Mouse (Mus musculus) WW6 (cell line): ENCODE results near the gene Igsf21.

Experiments
- DNase-seq: peaks from one replicate; pipeline ENCODE4 v3.0.0-alpha.2; 2013; ENCODE audit warnings: low read depth, low spot score

Igsf21 gene

DNA sequence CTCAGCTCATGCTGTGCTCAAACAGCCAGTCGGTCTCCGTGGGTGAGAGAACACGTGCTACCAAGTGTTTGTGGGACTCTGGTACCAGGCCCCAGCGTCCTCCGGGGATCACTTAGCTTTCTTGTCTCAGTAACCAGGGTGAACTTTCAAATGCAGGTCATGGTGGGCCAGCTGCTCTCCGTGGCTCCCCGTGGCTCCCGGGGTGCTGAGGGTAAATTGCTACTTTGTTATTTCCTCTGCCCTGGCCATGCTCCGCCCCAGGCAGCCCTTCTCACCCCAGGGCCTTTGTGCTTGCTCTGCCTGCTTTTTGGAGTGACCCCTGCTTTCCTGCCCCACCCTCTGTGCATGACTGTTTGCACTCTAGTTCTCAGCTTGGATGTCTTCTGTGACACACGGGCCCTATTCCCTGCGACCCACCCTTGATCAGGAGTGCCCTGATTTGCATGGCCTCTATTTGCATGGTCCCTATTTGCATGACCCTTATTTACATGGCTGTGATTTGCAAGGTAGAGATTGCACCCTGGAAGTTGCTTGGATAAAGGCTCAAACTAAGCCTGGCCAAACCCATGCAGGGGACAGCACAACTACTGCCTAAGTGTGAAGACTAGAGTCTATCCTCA lies 143.9 kb downstream of the Igsf21 start:
- DNase-seq = no peak

DNA sequence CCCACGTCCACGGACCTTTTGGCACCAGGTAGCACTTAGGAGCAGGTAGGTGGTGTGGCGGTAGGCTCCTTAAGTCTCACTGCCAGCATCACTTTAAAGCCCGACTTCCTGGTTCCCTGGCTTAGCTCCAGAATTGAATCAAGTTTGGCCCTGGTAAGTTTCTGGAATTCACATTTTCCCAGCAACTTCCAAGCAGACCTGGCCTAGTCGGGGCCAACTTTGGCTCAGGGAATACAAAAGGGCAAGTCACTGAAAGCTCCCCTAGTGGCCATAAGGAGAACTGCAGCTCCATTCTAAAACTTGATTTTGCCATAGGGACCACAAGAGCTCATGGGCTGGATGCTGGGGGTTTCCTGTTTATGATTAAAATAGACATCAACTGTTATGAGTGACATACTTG lies 145.5 kb downstream of the Igsf21 start:
- no peak for DNase-seq

DNA sequence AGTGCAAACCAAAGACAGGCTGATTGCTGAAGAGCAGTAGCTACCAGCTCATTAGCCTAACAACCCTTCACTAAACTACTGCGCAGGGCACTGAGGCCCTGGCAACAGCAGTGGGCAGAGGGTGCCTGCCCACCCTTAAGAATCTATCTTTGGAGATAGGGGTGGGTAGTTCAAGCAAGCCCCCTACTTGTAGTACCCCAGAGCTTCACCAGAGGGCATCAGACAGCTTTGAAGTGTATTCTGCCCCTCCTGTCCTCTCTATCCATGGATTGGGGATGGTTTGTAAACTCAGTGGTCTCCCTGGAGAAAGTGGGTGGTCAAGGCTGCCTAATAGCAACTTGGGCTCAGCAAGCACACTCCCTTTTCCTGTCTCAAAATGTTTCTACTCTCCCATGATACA lies 146.4 kb downstream of the Igsf21 start:
- no peak for DNase-seq

DNA sequence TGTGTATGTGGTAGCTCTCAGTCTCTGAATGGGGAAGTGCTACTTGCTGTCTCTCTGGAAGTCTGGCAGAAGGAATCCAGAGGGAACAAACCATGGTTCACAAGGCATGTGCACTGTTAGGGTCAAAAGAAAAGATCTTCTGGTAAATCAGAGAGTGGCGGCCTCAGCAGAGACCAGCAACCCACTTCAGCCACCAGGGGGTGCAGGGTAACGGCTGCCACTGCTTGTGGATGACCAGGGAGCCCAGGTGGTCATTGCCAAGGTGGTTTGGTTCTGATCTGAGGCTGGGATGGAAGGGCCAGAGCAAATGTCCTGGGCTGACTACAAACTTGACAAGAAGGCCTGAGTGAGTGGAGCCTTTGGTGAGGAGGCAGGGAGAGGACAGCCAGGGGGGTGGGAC lies 150.3 kb downstream of the Igsf21 start:
- DNase-seq = no peak

DNA sequence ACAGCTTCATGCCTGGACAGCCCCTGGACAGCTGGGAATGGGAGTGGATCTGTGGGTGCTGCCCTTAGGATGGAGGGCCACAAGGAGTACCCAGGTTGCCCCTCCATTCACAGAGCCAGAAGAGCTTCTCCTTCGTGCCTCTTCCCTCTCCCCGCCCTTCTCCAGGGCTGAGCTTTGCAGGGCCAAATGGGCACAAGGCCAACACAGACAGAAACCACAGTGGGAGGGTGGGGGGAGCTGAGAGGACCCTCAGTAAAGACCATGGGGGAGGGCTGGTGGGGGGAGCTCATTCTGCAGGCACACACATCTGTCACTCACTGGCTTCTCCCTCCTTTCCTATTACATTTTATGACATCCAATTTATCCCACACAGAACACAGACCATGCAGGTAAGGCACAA lies 151.7 kb downstream of the Igsf21 start:
- no peak for DNase-seq

DNA sequence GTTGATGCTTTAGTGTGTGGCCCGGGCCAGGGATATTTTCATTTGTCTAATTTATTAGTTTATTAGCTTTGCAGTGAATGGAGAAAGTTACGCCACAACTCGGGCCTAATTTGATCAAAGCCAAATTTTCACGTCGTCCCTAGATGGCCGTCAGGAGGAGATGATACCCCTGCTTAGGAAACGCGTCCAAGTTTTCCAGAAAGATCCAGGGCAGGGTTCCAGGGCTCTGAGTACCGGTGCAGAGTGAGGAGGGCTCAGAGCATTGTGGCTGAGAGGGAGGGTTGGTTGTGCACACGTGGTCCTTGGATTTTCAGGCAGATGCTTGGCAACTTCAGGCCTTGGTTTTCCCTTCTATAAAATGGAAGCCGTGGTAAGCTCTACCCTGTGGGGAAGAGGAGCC lies 154.2 kb downstream of the Igsf21 start:
- no peak for DNase-seq

DNA sequence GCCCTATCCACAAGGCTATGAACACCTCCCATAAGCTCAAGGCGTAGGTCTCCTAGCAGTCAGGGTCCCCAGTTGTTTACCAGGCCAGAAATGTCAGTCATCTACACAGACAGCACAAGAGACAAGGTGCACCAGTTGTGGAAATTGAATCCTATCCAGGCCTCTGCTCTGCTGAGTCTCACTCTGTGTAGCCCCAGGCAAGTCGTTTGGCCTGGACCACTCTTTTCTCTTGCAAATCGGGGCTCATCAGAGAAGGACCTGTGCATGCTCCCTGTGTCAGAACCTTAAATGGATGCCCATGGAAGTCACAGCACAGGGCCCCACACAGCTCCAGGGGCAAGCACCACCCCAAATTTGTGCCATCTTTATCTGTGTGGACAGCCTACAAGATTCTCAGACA lies 154.9 kb downstream of the Igsf21 start:
- DNase-seq = no peak

DNA sequence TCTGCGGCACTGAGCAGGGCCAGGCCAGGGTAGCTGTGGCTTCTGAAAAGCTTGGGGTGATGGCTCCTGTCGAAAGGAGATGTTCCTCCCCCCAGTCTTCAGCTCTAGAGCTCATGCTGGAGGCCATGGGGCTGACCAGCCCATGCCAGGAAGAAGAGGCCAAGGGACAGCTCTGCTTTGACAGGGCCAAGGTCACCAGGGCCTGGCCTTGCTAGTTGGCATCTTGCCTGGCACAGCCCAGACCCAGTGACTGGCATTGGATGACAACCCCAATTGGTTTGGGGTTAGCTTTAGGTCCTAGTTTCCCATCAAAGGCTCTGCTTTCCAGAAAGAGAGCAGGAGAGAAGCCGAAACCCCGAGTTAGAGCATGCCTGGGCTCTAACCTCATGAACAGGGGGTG lies 156.9 kb downstream of the Igsf21 start:
- no peak for DNase-seq

DNA sequence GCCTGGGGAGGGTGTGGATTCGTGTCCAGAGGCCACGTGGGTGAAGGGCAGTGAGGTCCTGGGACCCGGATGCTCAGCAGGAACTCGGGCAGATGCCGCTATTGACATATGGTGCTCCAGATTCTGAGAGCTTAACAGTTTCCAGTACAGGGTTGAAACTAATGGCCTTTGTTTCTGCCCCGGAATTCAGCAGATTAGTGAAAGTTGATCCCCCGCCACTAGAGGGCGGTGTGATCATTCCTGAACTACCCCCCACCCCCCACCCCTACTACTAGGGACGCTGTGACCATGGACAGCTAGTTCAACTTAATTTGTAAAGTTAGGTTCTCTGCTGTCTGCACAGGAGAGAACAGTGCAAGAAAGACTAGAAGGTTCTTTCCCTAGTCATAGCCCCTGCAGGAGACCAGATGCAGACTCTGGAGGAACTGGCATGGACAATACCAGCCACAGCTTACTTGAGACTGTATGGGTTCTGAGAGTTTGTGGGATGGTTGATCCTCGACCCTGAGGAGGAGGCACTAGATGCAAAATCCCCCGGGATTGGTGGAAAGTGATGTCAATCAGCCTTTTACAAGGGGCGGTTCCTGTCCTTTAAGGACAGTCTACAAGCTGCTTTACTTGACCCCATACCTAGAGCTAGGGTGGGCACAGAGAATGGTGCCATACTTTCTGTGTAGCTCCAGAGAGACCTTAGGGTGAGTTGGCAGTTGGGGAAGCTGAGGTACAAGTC lies 157.7 kb downstream of the Igsf21 start:
- no peak for DNase-seq

DNA sequence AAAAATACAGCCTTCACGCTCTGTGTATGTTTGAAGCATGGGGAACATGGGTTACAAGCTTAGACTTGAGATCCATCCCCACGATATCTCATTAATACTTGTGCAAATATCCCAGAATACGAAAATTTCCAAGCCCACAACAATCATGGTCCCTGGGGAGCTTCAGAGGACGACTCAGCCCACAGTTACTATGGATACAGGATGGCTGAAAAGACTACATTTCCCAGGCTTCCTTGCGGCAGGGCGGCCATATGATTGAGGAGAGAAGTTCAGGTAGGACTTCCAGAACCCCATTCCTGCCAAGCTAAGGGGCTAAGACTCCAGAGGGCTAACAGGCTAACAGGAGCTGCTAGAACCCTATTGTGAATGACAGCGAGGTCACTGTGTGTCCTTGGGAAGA lies 160.4 kb downstream of the Igsf21 start:
- DNase-seq = no peak

DNA sequence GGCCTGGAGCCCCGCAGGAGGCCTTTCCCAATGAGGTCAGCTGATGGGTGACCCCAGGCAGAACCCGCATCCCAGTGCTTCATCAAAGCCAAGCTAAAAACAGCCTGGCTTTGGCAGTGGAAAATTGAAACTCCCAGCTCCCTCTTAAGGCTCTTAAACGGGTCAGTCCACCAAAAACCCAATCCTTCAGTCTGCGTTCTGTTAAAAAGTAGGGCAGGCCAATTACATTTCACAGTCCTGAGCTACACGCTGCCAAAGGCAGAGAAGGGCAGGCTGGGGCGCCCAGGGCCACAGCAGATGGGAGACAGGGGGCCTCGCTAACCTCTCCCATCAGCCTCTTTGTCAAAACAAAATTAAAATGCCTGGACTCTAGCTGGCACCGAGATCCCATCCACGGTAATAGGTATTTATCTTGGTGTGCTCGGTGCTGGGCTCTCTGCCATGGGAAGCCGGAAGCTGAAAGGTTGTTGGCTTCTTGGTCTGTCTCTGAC lies 162.0 kb downstream of the Igsf21 start:
- DNase-seq = no peak

DNA sequence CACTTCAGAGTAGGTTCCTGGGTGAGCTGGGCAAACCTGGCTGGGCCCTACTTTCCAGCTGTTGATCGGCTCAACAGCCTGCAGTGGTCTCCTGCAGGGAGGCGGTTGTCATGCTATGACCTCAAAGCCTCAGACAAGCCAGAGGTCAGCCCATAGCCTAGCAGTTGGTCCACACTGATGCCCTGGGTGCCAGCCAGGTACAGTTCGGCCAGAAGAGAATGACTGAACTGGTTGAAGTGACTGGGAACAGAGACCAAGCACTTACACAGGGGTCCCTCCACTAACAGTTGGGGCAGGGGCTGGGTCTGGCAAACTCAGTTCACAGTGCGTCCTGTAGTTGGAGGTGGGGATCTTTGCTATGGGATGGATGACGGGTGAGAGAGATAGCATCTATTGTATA lies 162.5 kb downstream of the Igsf21 start:
- DNase-seq = no peak

DNA sequence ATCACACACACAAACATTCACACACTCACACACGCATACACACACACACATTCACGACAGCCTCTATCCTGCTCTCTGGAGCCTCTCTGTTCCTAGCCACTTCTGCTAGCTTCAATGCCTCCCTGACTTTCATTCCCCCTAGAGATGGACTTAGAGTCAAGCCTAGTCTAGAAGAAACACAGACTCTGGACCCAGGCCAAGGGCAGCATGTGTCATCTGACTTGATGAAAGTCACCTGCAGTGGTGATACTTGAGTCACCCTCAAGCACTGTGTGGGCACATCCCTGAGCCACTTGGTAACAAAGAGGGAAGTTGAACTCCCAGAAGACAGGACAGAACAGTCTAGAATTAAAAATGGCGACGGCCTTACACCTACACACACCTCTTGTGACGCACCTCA lies 168.2 kb downstream of the Igsf21 start:
- no peak for DNase-seq

DNA sequence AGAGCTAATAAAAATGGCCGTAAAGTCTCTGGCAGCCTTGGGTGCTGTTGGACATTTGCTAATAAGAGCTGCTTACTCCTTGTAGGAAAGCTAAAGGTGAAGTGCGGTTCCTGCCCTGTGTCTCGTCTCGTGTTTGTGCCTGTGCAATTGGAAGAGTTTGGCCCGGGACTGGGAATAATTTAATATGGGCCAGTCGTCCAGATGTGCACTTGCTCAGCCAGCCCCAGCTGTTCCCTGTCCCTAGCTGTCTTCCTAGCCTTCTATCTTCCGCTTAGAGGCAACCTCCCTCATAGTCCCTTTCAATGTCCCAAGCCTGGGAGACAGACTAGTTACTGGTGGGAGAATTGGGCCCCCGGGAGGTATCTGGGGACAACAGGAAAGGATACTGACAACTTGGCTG lies 169.0 kb downstream of the Igsf21 start:
- DNase-seq = no peak

DNA sequence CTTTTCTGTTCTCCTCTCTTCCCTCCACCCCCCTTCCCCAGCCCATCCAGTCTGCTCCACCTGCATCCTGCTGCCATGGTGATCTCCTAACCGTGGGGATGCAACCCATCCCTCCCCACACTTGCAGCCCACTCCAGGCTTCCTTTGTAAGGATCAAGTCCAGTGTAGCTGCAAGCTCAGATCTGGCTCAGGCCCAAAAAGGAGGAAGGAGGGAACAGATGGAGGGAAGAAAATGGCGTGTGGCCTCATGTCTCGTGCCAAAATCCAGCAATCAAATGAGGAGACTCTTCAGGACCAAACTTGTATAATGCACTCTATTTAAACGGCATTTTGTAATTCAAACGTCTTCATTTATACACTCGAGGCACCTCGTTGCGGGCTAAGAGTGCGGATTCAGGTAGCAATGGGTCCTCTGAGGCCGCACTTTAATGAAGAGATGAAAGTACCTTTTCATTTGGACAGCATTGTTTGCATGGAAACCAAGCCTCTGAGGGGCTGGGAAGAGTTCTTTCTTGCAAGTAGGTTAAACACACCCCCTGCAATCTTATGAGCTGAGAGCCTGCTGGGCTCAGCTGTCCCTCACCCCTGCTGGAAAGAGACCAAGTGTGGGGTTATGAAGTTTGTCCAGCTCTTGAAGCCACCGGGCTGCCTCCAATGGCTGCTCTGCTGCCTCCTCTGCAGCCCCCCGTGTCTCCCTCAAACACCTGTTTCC lies 169.6 kb downstream of the Igsf21 start:
- DNase-seq = no peak

DNA sequence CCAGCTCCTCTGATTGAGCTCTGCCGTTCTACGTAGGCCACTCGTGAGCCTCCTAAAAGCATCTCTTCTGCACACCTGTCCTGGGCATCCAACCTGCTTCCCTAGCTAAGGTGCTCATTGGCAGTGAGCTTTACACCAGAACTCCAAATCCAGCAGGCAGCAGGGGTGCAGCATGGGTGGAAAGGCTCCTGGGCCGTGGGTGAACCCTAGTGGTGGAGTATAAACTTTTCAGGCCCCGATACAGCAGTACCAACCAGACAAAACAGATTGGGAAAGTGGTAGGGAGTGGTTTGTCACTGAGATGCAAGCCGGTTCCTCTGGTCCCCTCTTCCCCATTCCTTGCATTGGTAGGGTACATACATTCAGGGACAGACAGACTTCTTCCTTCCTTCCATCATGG lies 170.2 kb downstream of the Igsf21 start:
- DNase-seq = no peak

DNA sequence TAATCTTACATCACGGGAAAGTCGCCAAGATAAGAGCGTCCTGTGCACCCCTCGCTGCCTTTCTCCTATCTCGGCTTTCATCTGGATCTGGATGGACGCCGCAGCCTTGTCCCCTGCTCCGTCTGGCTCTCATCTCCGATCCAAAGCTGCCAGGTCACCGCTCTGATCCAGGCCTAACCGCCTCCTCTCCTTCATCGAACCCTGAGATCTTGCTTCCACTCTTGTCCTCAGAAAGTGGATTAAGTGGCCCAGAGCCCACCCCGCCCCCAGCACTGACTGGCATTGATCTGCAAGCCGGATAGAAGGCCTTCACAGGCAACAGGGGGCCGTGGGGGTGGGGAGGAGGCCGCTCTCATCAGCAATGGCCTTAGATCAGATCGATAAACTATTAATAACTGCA lies 175.5 kb downstream of the Igsf21 start:
- DNase-seq = no peak

DNA sequence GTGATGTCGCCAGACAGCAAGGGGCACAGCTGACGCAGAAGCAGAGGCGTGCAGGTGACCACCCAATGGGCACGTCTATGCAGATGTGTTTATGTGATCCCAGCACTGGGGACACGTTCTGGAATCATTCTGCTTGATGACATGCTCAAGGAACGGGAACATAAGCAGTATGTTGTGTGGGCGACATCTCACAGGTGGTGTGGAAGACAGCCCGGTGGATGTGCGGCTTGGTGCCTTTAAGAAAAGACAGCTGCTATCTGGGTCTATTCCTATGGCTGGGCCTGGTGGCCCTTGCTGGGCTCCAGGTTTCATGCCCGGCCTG lies 176.3 kb downstream of the Igsf21 start:
- DNase-seq = no peak

DNA sequence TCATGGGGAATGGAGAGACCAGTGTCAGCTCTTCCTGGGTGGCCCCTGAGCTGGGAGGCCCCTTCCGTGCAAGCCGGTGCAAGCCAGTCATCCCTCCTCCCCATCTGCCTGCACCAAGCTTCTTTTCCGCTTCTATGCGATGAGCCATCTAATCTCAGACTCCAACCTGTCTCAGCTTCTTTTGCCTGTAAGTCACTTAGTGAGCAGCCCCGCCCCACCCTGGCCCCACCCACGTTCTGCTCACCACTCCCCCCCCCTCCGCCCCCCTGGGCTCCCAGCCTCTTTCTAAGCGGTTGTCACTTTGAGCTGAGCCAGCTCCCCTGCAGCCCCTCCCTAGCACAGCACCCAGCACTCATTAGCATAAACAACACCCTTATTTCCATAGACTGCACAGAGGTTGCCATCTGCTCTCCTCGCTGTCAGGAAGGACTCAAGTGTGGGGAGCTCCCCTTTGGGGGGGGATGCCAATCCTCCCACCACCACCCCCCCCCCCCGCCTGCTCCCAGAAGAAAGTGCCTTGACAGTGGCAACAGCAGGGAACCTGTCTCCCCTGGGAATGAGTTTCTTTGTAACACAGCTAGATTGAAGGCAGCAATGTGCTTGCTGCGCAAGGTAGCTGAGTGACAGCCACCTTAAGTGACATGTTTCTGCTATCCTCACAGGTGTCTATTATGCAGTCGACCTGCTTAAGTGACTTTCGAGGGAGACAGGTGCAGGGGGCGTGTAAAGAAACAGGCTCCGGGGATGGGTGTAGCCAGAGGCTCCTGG lies 176.8 kb downstream of the Igsf21 start:
- DNase-seq = no peak

DNA sequence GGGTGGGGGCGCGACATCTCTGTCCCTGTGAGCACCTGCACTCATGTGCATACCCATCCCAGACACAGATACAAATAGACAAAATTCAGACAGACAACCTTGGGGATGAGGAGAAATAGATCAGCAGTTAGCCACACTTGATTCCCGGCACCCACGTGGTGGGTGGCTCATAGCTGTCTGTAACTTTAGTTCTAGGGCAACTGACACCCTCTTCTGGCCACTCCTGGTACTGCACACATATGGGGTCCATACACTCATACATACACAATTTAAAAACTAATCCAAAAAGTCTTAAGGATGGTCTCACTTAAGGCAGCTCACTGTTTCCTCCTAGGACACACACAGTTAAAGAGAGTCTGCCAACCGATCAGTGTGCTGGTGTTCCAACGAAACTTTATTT lies 178.1 kb downstream of the Igsf21 start:
- DNase-seq = no peak

DNA sequence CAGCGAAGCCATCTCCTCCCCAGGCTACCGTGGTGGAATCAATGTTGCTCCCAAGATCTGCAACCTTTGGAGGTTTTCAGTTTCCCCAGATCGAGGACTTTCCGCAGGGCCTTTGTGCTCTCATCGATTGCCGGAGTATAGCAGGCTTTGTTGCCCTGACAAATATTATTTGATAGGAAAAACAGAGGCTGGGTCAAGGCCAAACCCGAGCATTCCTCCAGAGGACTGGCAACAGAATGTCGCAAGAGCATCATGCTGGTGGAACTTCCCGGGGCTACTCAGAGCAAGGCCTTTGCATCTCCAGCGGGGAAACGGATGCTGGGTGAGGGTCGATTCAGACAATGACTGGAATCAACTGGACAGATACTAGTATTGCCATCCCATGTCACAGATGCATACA lies 180.6 kb downstream of the Igsf21 start:
- DNase-seq = no peak

DNA sequence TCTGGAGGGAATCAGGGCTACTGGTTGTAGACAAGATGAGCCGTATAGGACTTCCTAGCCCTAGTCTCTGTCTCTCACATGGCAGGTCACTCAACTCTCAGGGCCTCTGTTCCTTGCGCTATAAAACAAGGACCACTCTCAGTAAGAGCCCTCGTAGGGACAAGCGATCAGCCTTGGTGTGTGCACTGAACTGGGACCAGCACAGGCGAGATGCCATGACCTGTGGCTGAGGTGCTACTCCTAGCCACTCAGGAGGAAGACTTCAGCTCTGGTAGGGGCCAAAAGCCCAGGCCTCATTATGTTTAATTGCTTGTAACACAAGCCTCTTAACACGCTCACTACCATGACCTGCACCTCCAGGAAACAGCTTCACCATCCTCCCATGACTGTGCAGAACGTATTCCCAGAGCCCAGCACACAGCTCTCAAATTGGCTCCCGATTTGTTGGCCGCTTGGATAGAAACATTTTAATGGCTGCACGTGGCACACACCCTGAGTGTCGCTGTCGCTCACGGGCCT lies 183.4 kb downstream of the Igsf21 start:
- DNase-seq = no peak
